Mouse (Mus musculus): ENCODE measurements around the gene Gm5447.

GRCm38 (mm10) chr13:30932972-30933371 lies 41.0 kb upstream of the Gm5447 start:
- no peak for TF ChIP-seq CTCF (IDR thresholded peaks at IDR 0.05; ENCODE audit: low read depth, low read length)
- TF ChIP-seq POLR2A (IDR thresholded peaks at IDR 0.05; ENCODE audit: insufficient read depth, low read length): no peak
